Comparison of ENCODE assay signal across 10 mouse cellular contexts in genomic region chr7:28576271-28576914, GRCm38 (mm10). TPM values are rescaled to one million over a fixed set of nuclear protein-coding genes. Genes with fewer than 3 reads are reported as not detected.
DNase-seq lines count a peak whose midpoint lies in the region; ATAC-seq and TF ChIP-seq lines count a peak whose summit lies in the region.
"Had no signal": no experiment of that assay in that cellular context is flagged by ENCODE, and none has a peak within 500 bp of the region (broad histone marks: within the 10 kb centered on the region; RNA-seq: fewer than 3 reads in every experiment).

No protein-coding gene starts in this region.

- no peak overlapping the region for H3K4me3 ChIP-seq in intestine, embryonic 15.5 days (replicated peaks)
- no peak overlapping the region for H3K4me3 ChIP-seq in limb, embryonic 14.5 days (replicated peaks; ENCODE audit: low read length)

- no peak for TF ChIP-seq POLR2A in limb, embryonic 14.5 days (IDR thresholded peaks at IDR 0.05; ENCODE audit: borderline replicate concordance, extremely low read depth, insufficient read depth, insufficient read length)

- no peaks in the 10 kb centered on the region for H3K9me3 ChIP-seq in intestine, embryonic 15.5 days
- H3K9me3 ChIP-seq in limb, embryonic 14.5 days (ENCODE audit: control insufficient read depth, low read length), result no peaks in the 10 kb centered on the region

- no peaks in the 10 kb centered on the region for H3K27me3 ChIP-seq in intestine, embryonic 15.5 days (replicated peaks)
- no peaks in the 10 kb centered on the region for H3K27me3 ChIP-seq in limb, embryonic 14.5 days (ENCODE audit: control insufficient read depth, insufficient read depth, low read length)

- H3K27ac ChIP-seq in intestine, embryonic 15.5 days, result peak overlapping the region; percentile 83
- no peak overlapping the region for H3K27ac ChIP-seq in limb, embryonic 14.5 days (replicated peaks; ENCODE audit: low read depth, low read length)

- ATAC-seq in intestine, embryonic 15.5 days, result peak; percentile 36
- ATAC-seq in limb, embryonic 14.5 days (ENCODE audit: low FRiP score, low read depth), result no peak

- WGBS in intestine, embryonic 15.5 days, result 69% methylated on average over 5 of the region's 5 CpGs
- WGBS in limb, embryonic 14.5 days, result 66% methylated on average over 5 of the region's 5 CpGs

- peak; percentile 46 for DNase-seq in right cerebral cortex, adult 18-20 months
- no peak for DNase-seq in right cerebral cortex, postnatal 14 days
- peak; percentile 57 to 72 for DNase-seq in gastrocnemius, adult 8-10 months (ENCODE audit: low spot score in 2 of 2)
- DNase-seq in limb, embryonic 14.5 days (ENCODE audit: low spot score), result peak; percentile 32
- peak; percentile 73 for DNase-seq in ovary, postnatal 14 days (ENCODE audit: low spot score)
- no peak for DNase-seq in frontal cortex, postnatal 14 days (ENCODE audit: low spot score in 2 of 2)
- DNase-seq in thymus, postnatal 14 days, result no peak

- 0 out of 2 replicates have a peak, but pooled peaks cover 6% of the 10 kb centered on the region for H3K36me3 ChIP-seq in intestine, embryonic 15.5 days
- no peaks in the 10 kb centered on the region for H3K36me3 ChIP-seq in limb, embryonic 14.5 days (ENCODE audit: control insufficient read depth, insufficient read depth, low read length)

- peaks cover 76% of the 10 kb centered on the region for H3K4me1 ChIP-seq in intestine, embryonic 15.5 days (replicated peaks)
- H3K4me1 ChIP-seq in limb, embryonic 14.5 days (ENCODE audit: control insufficient read depth, insufficient read depth, low read length), result peaks cover 17% of the 10 kb centered on the region

- no peak overlapping the region; the same call in 1 of the 2 replicates for H3K4me2 ChIP-seq in intestine, embryonic 15.5 days (replicated peaks)
- H3K4me2 ChIP-seq in limb, embryonic 14.5 days (replicated peaks; ENCODE audit: low read depth, low read length, severe bottlenecking), result no peak overlapping the region

- H3K9ac ChIP-seq in intestine, embryonic 15.5 days, result no peak overlapping the region
- peak overlapping the region; percentile 16; the same call in 1 of the 2 replicates for H3K9ac ChIP-seq in limb, embryonic 14.5 days (ENCODE audit: low read depth, low read length, severe bottlenecking)

RNA-seq across cellular contexts. Expression of gene Samd4b, which starts 21.6 kb away (rescaled TPM):
- total RNA-seq in gastrocnemius, adult 8-10 months (2022), result 10 to 100 TPM in 2 of 4 experiments, 1 to 10 TPM in 2; 8.9 to 11.9 (median 10.1) TPM
- 18.9 and 19.5 TPM in 2 replicates for polyA plus RNA-seq in intestine, embryonic 15.5 days (2015; fragmentation: Nextera tagmentation; extraction: Ambion mirVana)
- 82.0 and 129 TPM in 2 replicates for polyA plus RNA-seq in limb, embryonic 14.5 days (2012; rRNA removed)
- polyA plus RNA-seq in limb, embryonic 14.5 days (2014; fragmentation: Nextera tagmentation; extraction: Ambion mirVana), result 33.0 and 35.1 TPM in 2 replicates

RNA-seq across cellular contexts. Expression of gene Pak4, which starts 21.6 kb away (rescaled TPM):
- 1 to 10 TPM; 1.8 to 3.7 (median 2.9) TPM for total RNA-seq in gastrocnemius, adult 8-10 months (2022)
- 51.7 and 53.1 TPM in 2 replicates for polyA plus RNA-seq in intestine, embryonic 15.5 days (2015; fragmentation: Nextera tagmentation; extraction: Ambion mirVana)
- 27.6 and 29.6 TPM in 2 replicates for polyA plus RNA-seq in limb, embryonic 14.5 days (2012; rRNA removed)
- 21.3 and 26.3 TPM in 2 replicates for polyA plus RNA-seq in limb, embryonic 14.5 days (2014; fragmentation: Nextera tagmentation; extraction: Ambion mirVana)

RNA-seq across cellular contexts. Expression of gene Nccrp1, which starts 29.3 kb away (rescaled TPM):
- total RNA-seq in gastrocnemius, adult 8-10 months (2022), result not detected
- not detected in 2 replicates for polyA plus RNA-seq in intestine, embryonic 15.5 days (2015; fragmentation: Nextera tagmentation; extraction: Ambion mirVana)
- polyA plus RNA-seq in limb, embryonic 14.5 days (2012; rRNA removed), result not detected in 2 replicates
- polyA plus RNA-seq in limb, embryonic 14.5 days (2014; fragmentation: Nextera tagmentation; extraction: Ambion mirVana), result not detected in 2 replicates

RNA-seq across cellular contexts. Expression of gene Sycn, which starts 35.7 kb away (rescaled TPM):
- not detected for total RNA-seq in gastrocnemius, adult 8-10 months (2022)
- 33.3 and 122 TPM in 2 replicates for polyA plus RNA-seq in intestine, embryonic 15.5 days (2015; fragmentation: Nextera tagmentation; extraction: Ambion mirVana)
- polyA plus RNA-seq in limb, embryonic 14.5 days (2012; rRNA removed), result 0.14 and 0.85 TPM in 2 replicates
- not detected in 2 replicates for polyA plus RNA-seq in limb, embryonic 14.5 days (2014; fragmentation: Nextera tagmentation; extraction: Ambion mirVana)
- total RNA-seq: layer of hippocampus, postnatal 25 days had no signal

RNA-seq across cellular contexts. Expression of gene Ifnl3, which starts 53.8 kb away (rescaled TPM):
- not detected for total RNA-seq in gastrocnemius, adult 8-10 months (2022)
- polyA plus RNA-seq in intestine, embryonic 15.5 days (2015; fragmentation: Nextera tagmentation; extraction: Ambion mirVana), result not detected in 2 replicates
- polyA plus RNA-seq in limb, embryonic 14.5 days (2012; rRNA removed), result not detected in 2 replicates
- polyA plus RNA-seq in limb, embryonic 14.5 days (2014; fragmentation: Nextera tagmentation; extraction: Ambion mirVana), result not detected in 2 replicates
- total RNA-seq: layer of hippocampus, postnatal 25 days had no signal
- polyA plus RNA-seq: testis, adult 2 months had no signal

Comparison
In these comparisons a context has a peak if more than half of its experiments do, and no peak if none do; other contexts are left out.
1. DNase-seq: peak in right cerebral cortex, adult 18-20 months (single experiment), gastrocnemius, adult 8-10 months (2 of 2), limb, embryonic 14.5 days (single experiment) and ovary, postnatal 14 days (single experiment); none in right cerebral cortex, postnatal 14 days (single experiment), frontal cortex, postnatal 14 days (0 of 2) and thymus, postnatal 14 days (single experiment).